In genomic region chr14:24747796-24748496, GRCm38 (mm10) we compare ENCODE assay signal across 8 mouse cellular contexts.
DNase-seq lines count a peak whose midpoint lies in the region; ATAC-seq and TF ChIP-seq lines count a peak whose summit lies in the region.

No protein-coding gene starts in this region.

- intact Hi-C loops in heart, postnatal 14 days (cut with DNase I) = no loop called here

- H3K9me3 ChIP-seq in midbrain, embryonic 15.5 days = no peaks in the 10 kb centered on the region
- H3K9me3 ChIP-seq in midbrain, embryonic 11.5 days (ENCODE audit: control insufficient read depth, low read length) = no peaks in the 10 kb centered on the region
- no peaks in the 10 kb centered on the region for H3K9me3 ChIP-seq in limb, embryonic 14.5 days (ENCODE audit: control insufficient read depth, low read length)
- H3K9me3 ChIP-seq in stomach, embryonic 16.5 days (replicated peaks; ENCODE audit: control insufficient read depth, low read length) = no peaks in the 10 kb centered on the region
- no peaks in the 10 kb centered on the region for H3K9me3 ChIP-seq in forebrain, embryonic 16.5 days (ENCODE audit: control insufficient read depth, low read length)

- H3K4me3 ChIP-seq in midbrain, embryonic 15.5 days = no peak overlapping the region
- no peak overlapping the region for H3K4me3 ChIP-seq in midbrain, embryonic 11.5 days (ENCODE audit: low read depth, low read length)
- H3K4me3 ChIP-seq in limb, embryonic 14.5 days (replicated peaks; ENCODE audit: low read length) = no peak overlapping the region
- no peak overlapping the region for H3K4me3 ChIP-seq in stomach, embryonic 16.5 days (replicated peaks; ENCODE audit: low read length)
- H3K4me3 ChIP-seq in forebrain, embryonic 16.5 days (replicated peaks; ENCODE audit: low read length) = no peak overlapping the region

- no peak for ATAC-seq in midbrain, embryonic 15.5 days (replicated peaks)
- no peak for ATAC-seq in midbrain, embryonic 11.5 days (ENCODE audit: low FRiP score)
- ATAC-seq in limb, embryonic 14.5 days (ENCODE audit: low FRiP score, low read depth) = peak; percentile 60; the same call in 1 of the 2 replicates
- peak; percentile 84; the same call in 1 of the 2 replicates for ATAC-seq in stomach, embryonic 16.5 days (ENCODE audit: insufficient read depth, low FRiP score)
- ATAC-seq in forebrain, embryonic 16.5 days = no peak; the same call in 1 of the 2 replicates

- 53% methylated on average over 7 of the region's 7 CpGs for WGBS in midbrain, embryonic 15.5 days
- WGBS in midbrain, embryonic 11.5 days = 66% methylated on average over 7 of the region's 7 CpGs
- WGBS in limb, embryonic 14.5 days = 37% methylated on average over 7 of the region's 7 CpGs
- 30% methylated on average over 7 of the region's 7 CpGs for WGBS in stomach, embryonic 16.5 days
- 62% methylated on average over 7 of the region's 7 CpGs for WGBS in forebrain, embryonic 16.5 days

- H3K4me2 ChIP-seq in midbrain, embryonic 15.5 days = no peak overlapping the region
- H3K4me2 ChIP-seq in midbrain, embryonic 11.5 days = no peak overlapping the region
- 0 out of 2 replicates have a peak overlapping the region, but pooled peaks have one; percentile 21 for H3K4me2 ChIP-seq in limb, embryonic 14.5 days (replicated peaks; ENCODE audit: low read depth, low read length, severe bottlenecking)
- peak overlapping the region; percentile 16 for H3K4me2 ChIP-seq in stomach, embryonic 16.5 days (ENCODE audit: low read depth, low read length)
- no peak overlapping the region for H3K4me2 ChIP-seq in forebrain, embryonic 16.5 days (ENCODE audit: low read length)

- no peak for TF ChIP-seq POLR2A in limb, embryonic 14.5 days (IDR thresholded peaks at IDR 0.05; ENCODE audit: borderline replicate concordance, extremely low read depth, insufficient read depth, insufficient read length)

- peaks cover 21% of the 10 kb centered on the region for H3K4me1 ChIP-seq in midbrain, embryonic 15.5 days
- no peaks in the 10 kb centered on the region for H3K4me1 ChIP-seq in midbrain, embryonic 11.5 days (ENCODE audit: control insufficient read depth, insufficient read depth, low read length)
- H3K4me1 ChIP-seq in limb, embryonic 14.5 days (ENCODE audit: control insufficient read depth, insufficient read depth, low read length) = peaks cover 14% of the 10 kb centered on the region
- H3K4me1 ChIP-seq in stomach, embryonic 16.5 days (ENCODE audit: control insufficient read depth, insufficient read depth, low read length) = peaks cover 15% of the 10 kb centered on the region; the same call in 1 of the 2 replicates
- H3K4me1 ChIP-seq in forebrain, embryonic 16.5 days (replicated peaks; ENCODE audit: control insufficient read depth, insufficient read depth, low read length) = peaks cover 31% of the 10 kb centered on the region

- H3K9ac ChIP-seq in midbrain, embryonic 15.5 days = no peak overlapping the region
- H3K9ac ChIP-seq in midbrain, embryonic 11.5 days (ENCODE audit: low read length) = no peak overlapping the region
- no peak overlapping the region for H3K9ac ChIP-seq in limb, embryonic 14.5 days (ENCODE audit: low read depth, low read length, severe bottlenecking)
- peak overlapping the region; percentile 20; the same call in 1 of the 2 replicates for H3K9ac ChIP-seq in stomach, embryonic 16.5 days (ENCODE audit: low read length)
- no peak overlapping the region for H3K9ac ChIP-seq in forebrain, embryonic 16.5 days (replicated peaks; ENCODE audit: low read depth, low read length)

- H3K27me3 ChIP-seq in midbrain, embryonic 15.5 days (replicated peaks) = no peaks in the 10 kb centered on the region
- no peaks in the 10 kb centered on the region for H3K27me3 ChIP-seq in midbrain, embryonic 11.5 days (ENCODE audit: control insufficient read depth, insufficient read depth, low read length)
- no peaks in the 10 kb centered on the region for H3K27me3 ChIP-seq in limb, embryonic 14.5 days (ENCODE audit: control insufficient read depth, insufficient read depth, low read length)
- no peaks in the 10 kb centered on the region for H3K27me3 ChIP-seq in stomach, embryonic 16.5 days (ENCODE audit: control insufficient read depth, insufficient read depth, low read length)
- no peaks in the 10 kb centered on the region for H3K27me3 ChIP-seq in forebrain, embryonic 16.5 days (replicated peaks; ENCODE audit: control insufficient read depth, insufficient read depth, low read length)

- no peaks in the 10 kb centered on the region for H3K36me3 ChIP-seq in midbrain, embryonic 15.5 days (replicated peaks)
- no peaks in the 10 kb centered on the region; the same call in 1 of the 2 replicates for H3K36me3 ChIP-seq in midbrain, embryonic 11.5 days (ENCODE audit: control insufficient read depth, insufficient read depth, low read length)
- no peaks in the 10 kb centered on the region for H3K36me3 ChIP-seq in limb, embryonic 14.5 days (ENCODE audit: control insufficient read depth, insufficient read depth, low read length)
- no peaks in the 10 kb centered on the region for H3K36me3 ChIP-seq in stomach, embryonic 16.5 days (ENCODE audit: control insufficient read depth, insufficient read depth, low read length)
- H3K36me3 ChIP-seq in forebrain, embryonic 16.5 days (ENCODE audit: control insufficient read depth, insufficient read depth) = no peaks in the 10 kb centered on the region

- DNase-seq in midbrain, embryonic 11.5 days (ENCODE audit: low spot score, missing footprints) = no peak
- peak; percentile 51 to 58 for DNase-seq in heart, postnatal 14 days
- peak; percentile 37 for DNase-seq in limb, embryonic 14.5 days (ENCODE audit: low spot score)
- no peak for DNase-seq in cerebellum, postnatal 4 days (ENCODE audit: low spot score in 2 of 2)
- no peak for DNase-seq in layer of hippocampus, postnatal 36 days

- H3K27ac ChIP-seq in midbrain, embryonic 15.5 days = peak overlapping the region; percentile 32; the same call in 1 of the 2 replicates
- no peak overlapping the region for H3K27ac ChIP-seq in midbrain, embryonic 11.5 days (ENCODE audit: low read depth, low read length)
- H3K27ac ChIP-seq in limb, embryonic 14.5 days (replicated peaks; ENCODE audit: low read depth, low read length) = peak overlapping the region; percentile 33; the same call in 1 of the 2 replicates
- peak overlapping the region; percentile 93 for H3K27ac ChIP-seq in stomach, embryonic 16.5 days (ENCODE audit: low read length)
- H3K27ac ChIP-seq in forebrain, embryonic 16.5 days (ENCODE audit: low read length) = no peak overlapping the region

Comparison
In these comparisons a context has a peak if more than half of its experiments do, and no peak if none do; other contexts are left out.
1. H3K27ac ChIP-seq: peak in midbrain, embryonic 15.5 days (single experiment), limb, embryonic 14.5 days (single experiment) and stomach, embryonic 16.5 days (single experiment); none in midbrain, embryonic 11.5 days (single experiment) and forebrain, embryonic 16.5 days (single experiment).
2. ATAC-seq: peak in limb, embryonic 14.5 days (single experiment) and stomach, embryonic 16.5 days (single experiment); none in midbrain, embryonic 15.5 days (single experiment), midbrain, embryonic 11.5 days (single experiment) and forebrain, embryonic 16.5 days (single experiment).
3. H3K4me2 ChIP-seq: peak in limb, embryonic 14.5 days (single experiment) and stomach, embryonic 16.5 days (single experiment); none in midbrain, embryonic 15.5 days (single experiment), midbrain, embryonic 11.5 days (single experiment) and forebrain, embryonic 16.5 days (single experiment).
4. DNase-seq: peak in heart, postnatal 14 days (2 of 2) and limb, embryonic 14.5 days (single experiment); none in midbrain, embryonic 11.5 days (single experiment), cerebellum, postnatal 4 days (0 of 2) and layer of hippocampus, postnatal 36 days (0 of 2).